ENCODE assay signal across 21 mouse cellular contexts in the genomic region with DNA sequence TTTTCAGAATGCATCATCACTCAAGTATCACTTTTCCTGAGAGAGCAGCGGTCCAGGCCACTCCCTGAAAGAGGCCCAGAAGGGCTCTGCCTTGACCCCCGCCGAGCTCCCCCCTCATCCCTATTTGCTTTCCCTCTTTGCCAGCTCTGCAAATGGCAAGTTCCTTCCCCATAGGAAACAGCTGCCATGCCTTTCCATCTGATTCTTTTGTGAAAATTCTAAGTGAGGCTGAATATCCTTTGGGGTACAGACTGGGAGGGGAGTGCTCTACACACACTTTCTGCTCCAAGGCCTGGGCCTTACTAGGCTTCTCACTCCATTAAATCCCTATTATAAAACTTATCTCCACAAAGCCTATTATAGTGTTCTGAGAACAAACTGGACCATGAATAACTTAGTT. TPM values are rescaled to one million over a fixed set of nuclear protein-coding genes. Genes with fewer than 3 reads are reported as not detected.
DNase-seq lines count a peak whose midpoint lies in the region; ATAC-seq and TF ChIP-seq lines count a peak whose summit lies in the region.
"Had no signal": no experiment of that assay in that cellular context is flagged by ENCODE, and none has a peak within 500 bp of the region (broad histone marks: within the 10 kb centered on the region; RNA-seq: fewer than 3 reads in every experiment).

No protein-coding gene starts in this region.

- H3K36me3 ChIP-seq in hindbrain, embryonic 10.5 days = peaks cover 20% of the 10 kb centered on the region
- no peaks in the 10 kb centered on the region for H3K36me3 ChIP-seq in hindbrain, postnatal 0 days (ENCODE audit: insufficient read depth, low read length)
- no peaks in the 10 kb centered on the region for H3K36me3 ChIP-seq in embryonic facial prominence, embryonic 10.5 days (replicated peaks)
- no peaks in the 10 kb centered on the region for H3K36me3 ChIP-seq in forebrain, postnatal 0 days (ENCODE audit: insufficient read depth)
- 0 out of 2 replicates have a peak, but pooled peaks cover 4% of the 10 kb centered on the region for H3K36me3 ChIP-seq in midbrain, embryonic 14.5 days (ENCODE audit: control insufficient read depth, insufficient read depth, low read length)
- H3K36me3 ChIP-seq: embryonic facial prominence, embryonic 13.5 days had no signal

- no peak overlapping the region for H3K9ac ChIP-seq in hindbrain, postnatal 0 days (replicated peaks; ENCODE audit: low read length)
- no peak overlapping the region for H3K9ac ChIP-seq in forebrain, postnatal 0 days
- H3K9ac ChIP-seq in midbrain, embryonic 14.5 days (replicated peaks; ENCODE audit: low read length) = no peak overlapping the region
- H3K9ac ChIP-seq: embryonic facial prominence, embryonic 13.5 days; liver, embryonic 14.5 days had no signal

- TF ChIP-seq CTCF in hindbrain, postnatal 0 days (IDR thresholded peaks at IDR 0.05; ENCODE audit: low read depth) = no peak
- no peak for TF ChIP-seq CTCF in forebrain, postnatal 0 days (IDR thresholded peaks at IDR 0.05; ENCODE audit: low read depth)

- peak; percentile 61 for DNase-seq in hindbrain, embryonic 10.5 days (ENCODE audit: low spot score)
- no peak for DNase-seq in hindbrain, postnatal 0 days (ENCODE audit: low spot score)
- peak; percentile 43 for DNase-seq in embryonic facial prominence, embryonic 10.5 days (ENCODE audit: low spot score)
- no peak for DNase-seq in forebrain, postnatal 0 days
- peak; percentile 53 for DNase-seq in midbrain, embryonic 14.5 days
- no peak for DNase-seq in frontal cortex, postnatal 10 days (ENCODE audit: low spot score in 2 of 2)
- DNase-seq in layer of hippocampus, postnatal 14 days (ENCODE audit: low spot score in 2 of 2) = no peak
- DNase-seq: adrenal gland, postnatal 36 days; cerebellum, postnatal 10 days; gastrocnemius, postnatal 14 days; heart, postnatal 36 days; kidney, postnatal 14 days; lung, postnatal 10 days; thymus, postnatal 36 days had no signal

- WGBS in hindbrain, embryonic 10.5 days = 7% methylated on average over 3 of the region's 3 CpGs
- 15% methylated on average over 3 of the region's 3 CpGs for WGBS in hindbrain, postnatal 0 days
- 14% methylated on average over 3 of the region's 3 CpGs for WGBS in embryonic facial prominence, embryonic 10.5 days
- WGBS in forebrain, postnatal 0 days = 23% methylated on average over 3 of the region's 3 CpGs
- 2% methylated on average over 3 of the region's 3 CpGs for WGBS in midbrain, embryonic 14.5 days

- H3K9me3 ChIP-seq in hindbrain, embryonic 10.5 days = no peaks in the 10 kb centered on the region
- no peaks in the 10 kb centered on the region for H3K9me3 ChIP-seq in hindbrain, postnatal 0 days (ENCODE audit: low read length)
- no peaks in the 10 kb centered on the region for H3K9me3 ChIP-seq in embryonic facial prominence, embryonic 10.5 days
- H3K9me3 ChIP-seq in forebrain, postnatal 0 days (ENCODE audit: low read length) = no peaks in the 10 kb centered on the region
- no peaks in the 10 kb centered on the region for H3K9me3 ChIP-seq in midbrain, embryonic 14.5 days (ENCODE audit: control insufficient read depth, low read length)
- H3K9me3 ChIP-seq: embryonic facial prominence, embryonic 13.5 days had no signal

- peaks cover 27% of the 10 kb centered on the region for H3K4me1 ChIP-seq in hindbrain, embryonic 10.5 days (replicated peaks)
- no peaks in the 10 kb centered on the region for H3K4me1 ChIP-seq in hindbrain, postnatal 0 days (ENCODE audit: insufficient read depth, low read length)
- H3K4me1 ChIP-seq in embryonic facial prominence, embryonic 10.5 days = peaks cover 23% of the 10 kb centered on the region
- no peaks in the 10 kb centered on the region for H3K4me1 ChIP-seq in forebrain, postnatal 0 days (ENCODE audit: insufficient read depth)
- H3K4me1 ChIP-seq in midbrain, embryonic 14.5 days (ENCODE audit: control insufficient read depth, insufficient read depth, low read length) = peaks cover 4% of the 10 kb centered on the region; the same call in 1 of the 2 replicates
- H3K4me1 ChIP-seq: embryonic facial prominence, embryonic 13.5 days had no signal

- ATAC-seq in hindbrain, postnatal 0 days = no peak
- peak; percentile 40; the same call in 1 of the 2 replicates for ATAC-seq in forebrain, postnatal 0 days
- ATAC-seq in midbrain, embryonic 14.5 days (ENCODE audit: low FRiP score, low TSS enrichment) = peak; percentile 62; the same call in 1 of the 2 replicates
- no peak for ATAC-seq in granulocyte monocyte progenitor cell, adult 5-6 weeks (replicated peaks; ENCODE audit: poor library complexity, severe bottlenecking)
- ATAC-seq: intestine, postnatal 0 days had no signal

- H3K4me2 ChIP-seq in hindbrain, postnatal 0 days (ENCODE audit: low read depth, low read length) = no peak overlapping the region
- no peak overlapping the region for H3K4me2 ChIP-seq in forebrain, postnatal 0 days (ENCODE audit: low read depth)
- H3K4me2 ChIP-seq in midbrain, embryonic 14.5 days (ENCODE audit: low read length) = no peak overlapping the region
- H3K4me2 ChIP-seq: embryonic facial prominence, embryonic 13.5 days; heart, embryonic 11.5 days had no signal

- no peaks in the 10 kb centered on the region for H3K27me3 ChIP-seq in hindbrain, embryonic 10.5 days (ENCODE audit: insufficient read depth, poor library complexity, severe bottlenecking)
- no peaks in the 10 kb centered on the region for H3K27me3 ChIP-seq in hindbrain, postnatal 0 days (ENCODE audit: insufficient read depth, low read length)
- H3K27me3 ChIP-seq in embryonic facial prominence, embryonic 10.5 days (replicated peaks; ENCODE audit: low read depth, poor library complexity, severe bottlenecking) = 0 out of 2 replicates have a peak, but pooled peaks cover 5% of the 10 kb centered on the region
- H3K27me3 ChIP-seq in forebrain, postnatal 0 days (ENCODE audit: insufficient read depth, low read length) = no peaks in the 10 kb centered on the region
- no peaks in the 10 kb centered on the region for H3K27me3 ChIP-seq in midbrain, embryonic 14.5 days (ENCODE audit: control insufficient read depth, insufficient read depth, low read length)
- H3K27me3 ChIP-seq: CH12.LX had no signal

- peak overlapping the region; percentile 75 for H3K27ac ChIP-seq in hindbrain, embryonic 10.5 days
- H3K27ac ChIP-seq in hindbrain, postnatal 0 days = no peak overlapping the region
- H3K27ac ChIP-seq in embryonic facial prominence, embryonic 10.5 days (replicated peaks) = peak overlapping the region; percentile 0; the same call in 1 of the 2 replicates
- no peak overlapping the region for H3K27ac ChIP-seq in forebrain, postnatal 0 days (ENCODE audit: low read depth, low read length)
- H3K27ac ChIP-seq in midbrain, embryonic 14.5 days (replicated peaks; ENCODE audit: low read depth, low read length) = 0 out of 2 replicates have a peak overlapping the region, but pooled peaks have one; percentile 5
- H3K27ac ChIP-seq: embryonic facial prominence, embryonic 13.5 days; liver, embryonic 14.5 days had no signal

- H3K4me3 ChIP-seq in hindbrain, embryonic 10.5 days = no peak overlapping the region
- no peak overlapping the region for H3K4me3 ChIP-seq in hindbrain, postnatal 0 days (ENCODE audit: low read length)
- no peak overlapping the region for H3K4me3 ChIP-seq in embryonic facial prominence, embryonic 10.5 days
- no peak overlapping the region for H3K4me3 ChIP-seq in forebrain, postnatal 0 days (ENCODE audit: low read depth, low read length)
- no peak overlapping the region for H3K4me3 ChIP-seq in midbrain, embryonic 14.5 days (replicated peaks; ENCODE audit: low read depth, low read length)
- H3K4me3 ChIP-seq: embryonic facial prominence, embryonic 13.5 days had no signal

RNA-seq across cellular contexts. Expression of a gene that starts 29.7 kb away (rescaled TPM):
- polyA plus RNA-seq in hindbrain, embryonic 10.5 days (2016; fragmentation: Nextera tagmentation; extraction: Ambion mirVana) = 23.4 and 24.2 TPM in 2 replicates
- 68.1 and 80.2 TPM in 2 replicates for total RNA-seq in hindbrain, postnatal 0 days (2014; rRNA removed)
- 22.6 and 26.3 TPM in 2 replicates for polyA plus RNA-seq in hindbrain, postnatal 0 days (2015; fragmentation: Nextera tagmentation; extraction: Ambion mirVana)
- polyA plus RNA-seq in embryonic facial prominence, embryonic 10.5 days (2016; fragmentation: Nextera tagmentation; extraction: Ambion mirVana) = 12.2 and 16.1 TPM in 2 replicates
- 80.9 and 120 TPM in 2 replicates for total RNA-seq in forebrain, postnatal 0 days (2014; rRNA removed)
- 23.1 and 31.0 TPM in 2 replicates for polyA plus RNA-seq in forebrain, postnatal 0 days (2015; fragmentation: Nextera tagmentation; extraction: Ambion mirVana)
- polyA plus RNA-seq in midbrain, embryonic 14.5 days (2014; fragmentation: Nextera tagmentation; extraction: Ambion mirVana) = 16.8 and 22.4 TPM in 2 replicates
- total RNA-seq in granulocyte monocyte progenitor cell, adult 5-6 weeks (2014; fragmentation: Nextera tagmentation) = not detected in 2 replicates
- not detected in 2 replicates for total RNA-seq in granulocyte monocyte progenitor cell, adult 5-6 weeks (2017)
- total RNA-seq in layer of hippocampus, postnatal 14 days (2021) = 10 to 100 TPM; 48.1 to 50.1 TPM
- total RNA-seq: CH12.LX had no signal
- polyA plus RNA-seq: spleen, adult 2 months had no signal

Comparison
In these comparisons a context has a peak if more than half of its experiments do, and no peak if none do; other contexts are left out.
1. DNase-seq: peak in hindbrain, embryonic 10.5 days (single experiment), embryonic facial prominence, embryonic 10.5 days (single experiment) and midbrain, embryonic 14.5 days (single experiment); none in hindbrain, postnatal 0 days (single experiment), forebrain, postnatal 0 days (single experiment), frontal cortex, postnatal 10 days (0 of 2) and layer of hippocampus, postnatal 14 days (0 of 2).
2. H3K27ac ChIP-seq: peak in hindbrain, embryonic 10.5 days (single experiment), embryonic facial prominence, embryonic 10.5 days (single experiment) and midbrain, embryonic 14.5 days (single experiment); none in hindbrain, postnatal 0 days (single experiment) and forebrain, postnatal 0 days (single experiment).
3. ATAC-seq: peak in forebrain, postnatal 0 days (single experiment) and midbrain, embryonic 14.5 days (single experiment); none in hindbrain, postnatal 0 days (single experiment) and granulocyte monocyte progenitor cell, adult 5-6 weeks (single experiment).